In genomic region chr11:119228091-119228781, GRCm38 (mm10) we compare ENCODE assay signal across 8 mouse cellular contexts. TPM values are rescaled to one million over a fixed set of nuclear protein-coding genes. Genes with fewer than 3 reads are reported as not detected.
A peak's percentile ranks its signal among the peaks of the same experiment; 100 is the strongest.
DNase-seq lines count a peak whose midpoint lies in the region; ATAC-seq and TF ChIP-seq lines count a peak whose summit lies in the region.

TSS of gene Tbc1d16 (minus strand) at chr11:119228499.
TSS of gene Ccdc40 (plus strand) at chr11:119228572.

- WGBS in heart, adult 2 months: 1% methylated on average over 58 of the region's 66 CpGs
- under 1% methylated on average over 66 of the region's 66 CpGs for WGBS in liver, embryonic 11.5 days
- WGBS in midbrain, postnatal 0 days: 1% methylated on average over 57 of the region's 66 CpGs
- under 1% methylated on average over 50 of the region's 66 CpGs for WGBS in stomach, postnatal 0 days

- intact Hi-C loops in heart, adult 2 months (cut with DNase I): no loop called here

- TF ChIP-seq EP300 in heart, adult 2 months (IDR thresholded peaks at IDR 0.05; ENCODE audit: insufficient read depth, low read depth, low read length): no peak
- no peak for TF ChIP-seq EP300 in stomach, postnatal 0 days (optimal IDR thresholded peaks at IDR 0.05)

- H3K4me1 ChIP-seq in cortical plate, adult 2 months (ENCODE audit: control insufficient read depth, insufficient read depth, low read length): no peaks in the 10 kb centered on the region
- no peaks in the 10 kb centered on the region for H3K4me1 ChIP-seq in heart, adult 2 months (ENCODE audit: control insufficient read depth, insufficient read depth, low read length)
- H3K4me1 ChIP-seq in liver, embryonic 11.5 days (replicated peaks; ENCODE audit: control insufficient read depth, insufficient read depth, low read length): peaks cover 16% of the 10 kb centered on the region
- peaks cover 22% of the 10 kb centered on the region for H3K4me1 ChIP-seq in midbrain, postnatal 0 days (ENCODE audit: insufficient read depth, low read length)
- H3K4me1 ChIP-seq in stomach, postnatal 0 days (replicated peaks; ENCODE audit: control insufficient read depth, insufficient read depth): peaks cover 2% of the 10 kb centered on the region; the same call in 1 of the 2 replicates

- no peak for TF ChIP-seq CTCF in cortical plate, adult 2 months (IDR thresholded peaks at IDR 0.05; ENCODE audit: extremely low read depth, insufficient read depth, low read length)
- no peak for TF ChIP-seq CTCF in heart, adult 2 months (IDR thresholded peaks at IDR 0.05)
- no peak for TF ChIP-seq CTCF in midbrain, postnatal 0 days (IDR thresholded peaks at IDR 0.05)
- TF ChIP-seq CTCF in stomach, postnatal 0 days (IDR thresholded peaks at IDR 0.05; ENCODE audit: low read depth): no peak

- TF ChIP-seq POLR2A in cortical plate, adult 2 months (IDR thresholded peaks at IDR 0.05; ENCODE audit: extremely low read depth, insufficient read depth, low read length): no peak
- TF ChIP-seq POLR2A in heart, adult 2 months (IDR thresholded peaks at IDR 0.05; ENCODE audit: insufficient read depth, low read depth, low read length): peak; percentile 54; the same call in 1 of the 2 replicates

- ATAC-seq in liver, embryonic 11.5 days (replicated peaks; ENCODE audit: low FRiP score): peak; percentile 80
- ATAC-seq in midbrain, postnatal 0 days (ENCODE audit: low FRiP score): peak; percentile 84
- peak; percentile 91 for ATAC-seq in stomach, postnatal 0 days (ENCODE audit: low FRiP score, low TSS enrichment)

- H3K9ac ChIP-seq in heart, adult 2 months (ENCODE audit: low read depth, low read length): peak within 1 kb of the TSS; percentile 91
- H3K9ac ChIP-seq in liver, embryonic 11.5 days (ENCODE audit: low read depth, low read length): peak within 1 kb of the TSS; percentile 69
- peak within 1 kb of the TSS; percentile 77 for H3K9ac ChIP-seq in midbrain, postnatal 0 days (replicated peaks; ENCODE audit: low read length, poor library complexity, severe bottlenecking)
- H3K9ac ChIP-seq in stomach, postnatal 0 days (ENCODE audit: low read length): peak within 1 kb of the TSS; percentile 85

- peak; percentile 57 to 67 for DNase-seq in urinary bladder, adult 18-20 months (ENCODE audit: low spot score in 2 of 2)
- no peak for DNase-seq in urinary bladder, postnatal 10 days (ENCODE audit: low spot score)
- DNase-seq in heart, adult 2 months: peak; percentile 86 to 89
- peak; percentile 42 for DNase-seq in kidney, adult 11 months
- DNase-seq in liver, embryonic 11.5 days (ENCODE audit: low spot score): peak; percentile 83
- DNase-seq in midbrain, postnatal 0 days (ENCODE audit: low spot score): peak; percentile 80
- peak; percentile 85 for DNase-seq in stomach, postnatal 0 days (ENCODE audit: low spot score)

- H3K79me2 ChIP-seq in heart, adult 2 months (replicated peaks; ENCODE audit: control insufficient read depth, insufficient read depth, low read length): no peaks in the 10 kb centered on the region

- no peaks in the 10 kb centered on the region for H3K9me3 ChIP-seq in liver, embryonic 11.5 days (ENCODE audit: control insufficient read depth, low read length)
- no peaks in the 10 kb centered on the region for H3K9me3 ChIP-seq in midbrain, postnatal 0 days (ENCODE audit: low read length)
- no peaks in the 10 kb centered on the region for H3K9me3 ChIP-seq in stomach, postnatal 0 days (ENCODE audit: control insufficient read depth, low read length)

- H3K4me2 ChIP-seq in liver, embryonic 11.5 days: peak within 1 kb of the TSS; percentile 96
- H3K4me2 ChIP-seq in midbrain, postnatal 0 days (ENCODE audit: low read depth, low read length, poor library complexity, severe bottlenecking): peak within 1 kb of the TSS; percentile 93
- peak within 1 kb of the TSS; percentile 97 for H3K4me2 ChIP-seq in stomach, postnatal 0 days (replicated peaks; ENCODE audit: low read depth)

- no peak within 1 kb of the TSS; the same call in 1 of the 2 replicates for H3K27ac ChIP-seq in cortical plate, adult 2 months (ENCODE audit: insufficient read depth, low read length)
- H3K27ac ChIP-seq in heart, adult 2 months: peak within 1 kb of the TSS; percentile 77
- H3K27ac ChIP-seq in liver, embryonic 11.5 days (ENCODE audit: low read depth, low read length): no peak within 1 kb of the TSS
- H3K27ac ChIP-seq in midbrain, postnatal 0 days (ENCODE audit: low read depth, low read length): peak within 1 kb of the TSS; percentile 71
- peak within 1 kb of the TSS; percentile 53 for H3K27ac ChIP-seq in stomach, postnatal 0 days (replicated peaks)

- no peaks in the 10 kb centered on the region for H3K36me3 ChIP-seq in heart, adult 2 months (ENCODE audit: control insufficient read depth, insufficient read depth, low read length)
- no peaks in the 10 kb centered on the region for H3K36me3 ChIP-seq in liver, embryonic 11.5 days (ENCODE audit: control insufficient read depth, insufficient read depth, low read length)
- H3K36me3 ChIP-seq in midbrain, postnatal 0 days (ENCODE audit: insufficient read depth, low read length): no peaks in the 10 kb centered on the region
- H3K36me3 ChIP-seq in stomach, postnatal 0 days (ENCODE audit: control insufficient read depth, insufficient read depth, low read length): no peaks in the 10 kb centered on the region

- no peaks in the 10 kb centered on the region for H3K27me3 ChIP-seq in heart, adult 2 months (ENCODE audit: control insufficient read depth, insufficient read depth, low read length)
- peaks cover 11% of the 10 kb centered on the region for H3K27me3 ChIP-seq in liver, embryonic 11.5 days (replicated peaks; ENCODE audit: control insufficient read depth, insufficient read depth, low read length)
- H3K27me3 ChIP-seq in midbrain, postnatal 0 days (ENCODE audit: insufficient read depth, low read length): no peaks in the 10 kb centered on the region
- no peaks in the 10 kb centered on the region for H3K27me3 ChIP-seq in stomach, postnatal 0 days (ENCODE audit: control insufficient read depth, insufficient read depth, low read length)

- peak within 1 kb of the TSS; percentile 32 for H3K4me3 ChIP-seq in cortical plate, adult 2 months (ENCODE audit: insufficient read depth, low read length)
- peak within 1 kb of the TSS; percentile 93 for H3K4me3 ChIP-seq in heart, adult 2 months
- peak within 1 kb of the TSS; percentile 65 for H3K4me3 ChIP-seq in liver, embryonic 11.5 days (ENCODE audit: low read depth, low read length)
- peak within 1 kb of the TSS; percentile 68 for H3K4me3 ChIP-seq in midbrain, postnatal 0 days (ENCODE audit: low read depth, low read length)
- H3K4me3 ChIP-seq in stomach, postnatal 0 days (ENCODE audit: low read depth, low read length): peak within 1 kb of the TSS; percentile 73

RNA-seq across cellular contexts. Expression of gene Tbc1d16, which starts in this region (rescaled TPM):
- polyA plus RNA-seq in cortical plate, adult 2 months (2012; rRNA removed): 15.5 and 17.6 TPM in 2 replicates
- total RNA-seq in heart, adult 2 months (2021): 10 to 100 TPM; 61.0 to 73.7 TPM
- 26.0 and 53.7 TPM in 2 replicates for polyA plus RNA-seq in heart, adult 2 months (2012; rRNA removed)
- polyA plus RNA-seq in liver, embryonic 11.5 days (2014; fragmentation: Nextera tagmentation; extraction: Ambion mirVana): 3.4 and 3.6 TPM in 2 replicates
- 152 and 156 TPM in 2 replicates for total RNA-seq in midbrain, postnatal 0 days (2014; rRNA removed)
- 43.1 and 43.5 TPM in 2 replicates for polyA plus RNA-seq in midbrain, postnatal 0 days (2015; fragmentation: Nextera tagmentation; extraction: Ambion mirVana)
- 4.8 and 6.3 TPM in 2 replicates for polyA plus RNA-seq in stomach, postnatal 0 days (2015; fragmentation: Nextera tagmentation; extraction: Ambion mirVana)

RNA-seq across cellular contexts. Expression of gene Ccdc40, which starts in this region (rescaled TPM):
- polyA plus RNA-seq in cortical plate, adult 2 months (2012; rRNA removed): 1.4 TPM in 2 replicates
- total RNA-seq in heart, adult 2 months (2021): under 1 TPM in 1 of 2 experiments, not detected in 1; 0.21 TPM
- polyA plus RNA-seq in heart, adult 2 months (2012; rRNA removed): 0.44 and 0.59 TPM in 2 replicates
- polyA plus RNA-seq in liver, embryonic 11.5 days (2014; fragmentation: Nextera tagmentation; extraction: Ambion mirVana): 4.1 and 5.4 TPM in 2 replicates
- total RNA-seq in midbrain, postnatal 0 days (2014; rRNA removed): 13.3 and 22.7 TPM in 2 replicates
- 10.3 and 13.3 TPM in 2 replicates for polyA plus RNA-seq in midbrain, postnatal 0 days (2015; fragmentation: Nextera tagmentation; extraction: Ambion mirVana)
- polyA plus RNA-seq in stomach, postnatal 0 days (2015; fragmentation: Nextera tagmentation; extraction: Ambion mirVana): 0.92 and 1.2 TPM in 2 replicates

Comparison
In these comparisons a context has a peak if more than half of its experiments do, and no peak if none do; other contexts are left out.
1. RNA of gene Ccdc40 (total RNA-seq): 13.3 to 22.7 TPM in midbrain, postnatal 0 days; 0.21 TPM in heart, adult 2 months; every median in the first group is over 10 times any median in the second.
2. H3K27ac ChIP-seq: peak in heart, adult 2 months (single experiment), midbrain, postnatal 0 days (single experiment) and stomach, postnatal 0 days (single experiment); none in cortical plate, adult 2 months (single experiment) and liver, embryonic 11.5 days (single experiment).
3. H3K4me3 ChIP-seq: peak in every context shown above with its lines; median percentile 93 in heart, adult 2 months; 73 in stomach, postnatal 0 days; 68 in midbrain, postnatal 0 days; 65 in liver, embryonic 11.5 days; 32 in cortical plate, adult 2 months.
4. Peak in every context shown above with its lines, with median percentiles within 50 percentile points of each other: H3K9ac ChIP-seq, ATAC-seq and H3K4me2 ChIP-seq.